Mouse (Mus musculus) gastrocnemius, postnatal 36 days (tissue): ENCODE measurements around the gene Slc17a2. TPM values are rescaled to one million over a fixed set of nuclear protein-coding genes. Genes with fewer than 3 reads are reported as not detected.

Source experiments
- DNase-seq, 2 experiments: peaks; one replicate each; pipeline ENCODE4 v3.0.0; 2022
- intact Hi-C: fragments of 180-260 bp; cut with DNase I; formaldehyde crosslinking; loops from one replicate; pipeline ENCODE4 v1.15.1; 2025
- total RNA-seq, 2 experiments: library from RNA; stranded (reverse); gene quantifications; 2 replicates each; pipeline ENCODE4 v1.2.3; 2021

Gene Slc17a2
- total RNA-seq, 2 experiments from 2014 or later, result not detected

- intact Hi-C loops, result no loop called here
- no peak for DNase-seq
These were observed 28.5 kb upstream of the Slc17a2 start for GRCm38 (mm10) chr13:23778339-23778738.

DNA sequence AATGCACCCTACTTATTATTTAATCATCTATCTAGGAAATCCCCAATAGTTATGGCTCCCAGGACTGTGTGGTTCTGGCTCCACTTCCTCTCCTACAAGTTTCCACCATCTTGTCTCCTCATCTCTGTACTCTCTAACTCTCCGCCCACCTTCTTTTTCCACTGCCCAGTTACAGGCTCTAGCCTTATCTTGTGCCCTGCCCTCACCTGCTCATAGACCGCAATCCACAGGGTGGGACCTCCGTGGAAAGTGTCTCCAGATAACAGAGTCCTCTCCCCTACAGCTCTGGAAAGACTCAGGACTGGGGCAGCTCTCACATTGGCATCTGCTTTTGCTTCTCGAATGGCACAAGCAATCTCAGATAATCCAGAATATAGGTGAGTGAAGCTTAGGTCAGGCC, 27.8 kb upstream of the Slc17a2 start:
- no peak for DNase-seq
- intact Hi-C loops, result no loop called here

GRCm38 (mm10) chr13:23792520-23792919, 14.3 kb upstream of the Slc17a2 start:
- no peak for DNase-seq

GRCm38 (mm10) chr13:23799405-23799804, 7.4 kb upstream of the Slc17a2 start:
- no peak for DNase-seq
- intact Hi-C loops, result loop anchor here (10.0 kb wide), 1 partner anchor 495 kb away; no protein-coding TSS in a partner anchor

More at GRCm38 (mm10) chr13:23792520-23792919, 14.3 kb upstream of the Slc17a2 start:
- intact Hi-C loops, result loop anchor here (10.0 kb wide), 1 partner anchor 502 kb away; no protein-coding TSS in a partner anchor

DNA sequence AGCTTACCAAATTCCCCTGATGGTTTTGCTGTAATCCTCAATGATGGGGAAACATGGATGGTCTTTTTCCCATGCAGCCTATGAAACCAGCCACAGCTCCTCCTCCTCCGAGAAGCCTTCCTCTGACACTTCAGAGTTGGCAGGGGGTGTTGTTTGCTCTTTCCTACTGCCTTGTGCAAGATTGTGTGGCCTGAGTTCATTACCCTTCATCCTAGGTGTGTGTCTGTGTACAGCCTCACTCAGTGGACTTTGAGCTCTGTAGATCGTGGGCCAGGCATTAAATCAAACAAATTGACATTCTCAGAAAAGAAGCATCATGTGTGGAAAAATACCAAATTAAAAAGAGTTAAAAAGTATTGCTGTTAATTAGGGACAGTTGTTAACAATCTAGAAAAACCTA, 2.3 kb upstream of the Slc17a2 start:
- no peak for DNase-seq
- intact Hi-C loops, result no loop called here

DNA sequence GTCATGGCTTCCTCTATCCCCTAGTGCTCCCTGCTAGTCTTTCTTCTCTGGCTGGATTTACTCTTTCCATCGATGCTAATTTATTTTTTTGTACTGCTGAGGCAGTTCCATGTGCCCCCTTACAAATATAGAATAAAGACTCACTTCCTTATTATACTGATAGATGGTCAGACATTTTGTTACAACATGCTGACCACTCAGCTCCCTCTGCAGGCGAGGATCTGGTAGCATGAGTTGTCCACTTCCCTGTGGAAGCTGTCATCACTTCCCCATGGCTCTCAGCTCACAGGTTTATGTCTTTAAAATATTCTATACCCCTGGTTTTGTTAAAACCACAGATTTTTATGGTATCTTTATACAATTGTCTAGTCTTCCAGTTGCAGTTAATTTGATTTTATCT, 9.4 kb downstream of the Slc17a2 start:
- intact Hi-C loops, result no loop called here
- DNase-seq, result no peak

GRCm38 (mm10) chr13:23820179-23820940, 13.6 kb downstream of the Slc17a2 start:
- no peak for DNase-seq
- intact Hi-C loops, result no loop called here

DNA sequence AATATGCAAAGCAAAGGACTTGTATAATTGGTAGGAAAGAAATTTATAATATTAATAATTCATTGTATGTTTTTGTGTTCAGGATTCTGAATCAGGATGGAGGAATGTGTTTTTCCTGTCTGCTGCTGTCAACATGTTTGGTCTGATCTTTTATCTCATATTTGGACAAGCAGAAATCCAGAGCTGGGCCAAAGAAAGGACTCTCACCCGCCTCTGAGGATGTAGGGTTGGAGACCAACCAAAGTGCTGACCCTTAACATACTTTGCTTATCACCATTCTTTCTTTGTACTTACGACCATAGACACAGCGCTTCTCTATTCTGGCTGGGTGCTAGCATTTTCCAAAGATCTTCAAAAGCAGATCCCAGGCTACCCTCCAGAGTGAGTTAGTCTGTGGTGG, 15.4 kb downstream of the Slc17a2 start:
- DNase-seq, result no peak
- intact Hi-C loops, result no loop called here

- intact Hi-C loops, result no loop called here
These were observed 19.8 kb downstream of the Slc17a2 start for GRCm38 (mm10) chr13:23826606-23827005.

DNA sequence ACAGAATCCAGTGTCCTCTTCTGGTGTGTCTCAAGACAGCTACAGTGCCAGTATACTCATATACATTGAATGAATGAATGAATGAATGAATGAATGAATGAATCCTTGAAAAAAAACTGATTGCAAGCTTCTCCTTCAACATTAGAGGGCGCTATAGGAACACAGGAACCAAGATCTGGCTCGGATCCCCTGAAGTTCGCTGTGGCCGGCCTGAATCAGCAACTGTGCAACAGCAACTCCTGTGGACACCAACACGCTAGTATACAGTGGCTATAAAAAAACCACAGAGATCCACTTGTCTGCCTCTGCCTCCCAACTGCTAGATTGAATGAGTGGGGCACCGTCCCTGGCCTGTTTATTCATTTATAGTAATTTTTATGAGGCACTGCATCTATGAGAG, 26.3 kb downstream of the Slc17a2 start:
- peak in 1 of 2 experiments; percentile 8 for DNase-seq
- intact Hi-C loops, result loop anchor here (2.0 to 5.0 kb wide), 2 partner anchors 118 to 449 kb away; partner anchors contain the start of gene Carmil1

More at GRCm38 (mm10) chr13:23826606-23827005, 19.8 kb downstream of the Slc17a2 start:
- no peak for DNase-seq

- no peak for DNase-seq
- intact Hi-C loops, result loop anchor here (5.0 kb wide), 1 partner anchor 447 kb away; the partner anchor contains the start of gene Carmil1
These were observed 28.0 kb downstream of the Slc17a2 start for GRCm38 (mm10) chr13:23834836-23835235.

DNA sequence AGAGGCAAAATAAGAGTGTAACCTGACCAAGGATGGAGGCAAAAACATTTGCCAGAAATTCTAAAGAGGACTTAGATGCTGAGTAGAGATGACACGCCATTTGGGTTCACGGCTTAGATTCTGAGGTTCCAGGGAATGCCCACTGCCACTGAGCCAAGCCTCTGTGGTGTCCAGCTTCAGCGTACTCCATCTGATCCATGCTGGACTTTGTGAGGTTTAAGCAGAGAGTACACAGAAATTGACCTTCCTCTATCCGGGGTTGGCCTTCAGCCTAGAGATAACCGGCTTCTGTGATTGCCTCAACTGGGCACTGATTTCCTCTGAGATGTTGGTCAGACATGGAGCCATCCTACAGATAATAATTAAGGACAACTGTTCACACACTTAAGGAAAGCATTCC, 29.8 kb downstream of the Slc17a2 start:
- no peak for DNase-seq
- intact Hi-C loops, result no loop called here

GRCm38 (mm10) chr13:23839308-23839707, 32.5 kb downstream of the Slc17a2 start, which contains the start of gene Slc17a3:
Gene Slc17a3, plus strand, starts transcription at chr13:23839434.
- intact Hi-C loops, result no loop called here
- no peak for DNase-seq

- no peak for DNase-seq
- intact Hi-C loops, result no loop called here
These were observed 39.1 kb downstream of the Slc17a2 start for GRCm38 (mm10) chr13:23845851-23846250.

DNA sequence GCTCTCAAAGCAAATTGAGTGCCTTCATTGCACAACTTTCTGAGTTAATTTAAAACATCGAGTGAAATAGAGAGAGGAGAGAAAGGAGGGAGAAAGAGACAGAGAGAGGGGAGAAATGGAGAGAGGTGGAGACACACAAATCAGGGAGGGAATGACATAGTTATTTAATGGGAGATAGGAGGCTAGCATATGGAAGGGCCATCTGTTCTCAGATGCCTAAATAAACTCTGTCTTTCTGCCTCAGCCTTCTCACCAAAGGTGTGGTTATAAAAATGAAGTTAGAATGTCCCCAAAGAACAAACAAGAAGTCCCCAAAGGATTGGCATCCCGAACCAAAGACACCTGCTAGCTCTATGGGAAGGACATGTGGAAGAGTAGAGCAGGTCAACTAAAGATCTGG, 42.5 kb downstream of the Slc17a2 start:
- intact Hi-C loops, result no loop called here
- DNase-seq, result no peak

DNA sequence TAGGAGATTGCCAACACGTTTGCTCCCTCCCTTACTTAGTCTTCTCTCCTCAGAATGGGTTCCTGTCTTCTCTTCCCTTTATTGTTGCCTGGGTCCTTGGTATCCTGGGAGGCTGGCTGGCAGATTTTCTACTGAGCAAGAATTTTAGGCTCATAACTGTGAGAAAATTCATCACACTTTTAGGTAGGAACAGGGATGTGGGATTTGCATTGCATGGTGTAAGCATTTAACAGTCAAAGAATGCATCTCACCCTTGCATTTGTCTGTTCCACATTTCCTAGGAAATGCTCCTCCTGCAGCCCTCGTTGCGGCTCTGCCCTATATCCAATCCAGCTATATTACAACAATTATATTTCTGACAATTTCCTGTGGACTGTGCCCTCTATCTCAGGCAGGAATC, 49.6 kb downstream of the Slc17a2 start:
- DNase-seq, result no peak
- intact Hi-C loops, result no loop called here

- intact Hi-C loops, result no loop called here
- DNase-seq, result no peak
These were observed 55.0 kb downstream of the Slc17a2 start for GRCm38 (mm10) chr13:23861815-23862214.

- intact Hi-C loops, result no loop called here
- DNase-seq, result no peak
These were observed 57.9 kb downstream of the Slc17a2 start for GRCm38 (mm10) chr13:23864711-23865110.

GRCm38 (mm10) chr13:23866086-23866710, 59.4 kb downstream of the Slc17a2 start:
- intact Hi-C loops, result no loop called here
- no peak for DNase-seq

DNA sequence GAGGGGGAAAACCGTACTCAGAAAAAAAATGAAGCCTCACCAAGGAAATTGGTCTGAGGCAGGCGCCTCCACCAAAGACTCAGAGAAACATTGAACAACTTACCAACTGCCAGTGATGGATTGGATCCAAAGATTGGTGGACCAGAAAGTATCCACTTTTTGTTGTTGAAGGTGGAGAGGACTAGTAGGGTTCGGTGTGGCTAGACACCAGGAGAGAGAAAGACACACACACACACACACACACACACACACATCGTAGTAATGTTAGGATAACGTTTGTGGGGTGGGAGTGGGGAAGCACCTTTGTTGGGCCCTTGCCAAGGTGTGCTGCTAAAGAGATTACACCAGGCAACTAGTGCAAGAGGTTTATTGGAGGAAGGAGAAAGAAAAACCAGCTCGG, 60.2 kb downstream of the Slc17a2 start:
- intact Hi-C loops, result no loop called here
- DNase-seq, result no peak

- DNase-seq, result no peak
- intact Hi-C loops, result no loop called here
These were observed 60.6 kb downstream of the Slc17a2 start, which contains the start of gene Slc17a1 for GRCm38 (mm10) chr13:23867405-23867804. Gene Slc17a1, plus strand, starts transcription at chr13:23867750.
